9 mouse cellular contexts compared by ENCODE assay signal in genomic region chr12:119164176-119164575, GRCm38 (mm10).
A peak's percentile ranks its signal among the peaks of the same experiment; 100 is the strongest.
DNase-seq lines count a peak whose midpoint lies in the region; ATAC-seq and TF ChIP-seq lines count a peak whose summit lies in the region.
"Had no signal": no experiment of that assay in that cellular context is flagged by ENCODE, and none has a peak within 500 bp of the region (broad histone marks: within the 10 kb centered on the region; RNA-seq: fewer than 3 reads in every experiment).

No protein-coding gene starts in this region.

- no peaks in the 10 kb centered on the region for H3K9me3 ChIP-seq in heart, embryonic 11.5 days (replicated peaks; ENCODE audit: control insufficient read depth, low read length)
- H3K9me3 ChIP-seq in forebrain, postnatal 0 days (ENCODE audit: low read length), result no peaks in the 10 kb centered on the region
- H3K9me3 ChIP-seq: liver, embryonic 15.5 days had no signal

- no peak for TF ChIP-seq POLR2A in heart, adult 2 months (IDR thresholded peaks at IDR 0.05; ENCODE audit: insufficient read depth, low read depth, low read length)

- H3K4me2 ChIP-seq in heart, embryonic 11.5 days, result no peak overlapping the region
- H3K4me2 ChIP-seq in forebrain, postnatal 0 days (ENCODE audit: low read depth), result no peak overlapping the region
- H3K4me2 ChIP-seq: liver, embryonic 15.5 days had no signal

- 37% methylated on average over 1 of the region's 1 CpGs for WGBS in heart, adult 2 months
- WGBS in heart, embryonic 11.5 days (ENCODE audit: insufficient replicate concordance), result 54% methylated on average over 1 of the region's 1 CpGs
- 37% methylated on average over 1 of the region's 1 CpGs for WGBS in forebrain, postnatal 0 days

- H3K4me1 ChIP-seq in heart, adult 2 months (ENCODE audit: control insufficient read depth, insufficient read depth, low read length), result no peaks in the 10 kb centered on the region
- peaks cover 2% of the 10 kb centered on the region; the same call in 1 of the 2 replicates for H3K4me1 ChIP-seq in heart, embryonic 11.5 days (ENCODE audit: control insufficient read depth, insufficient read depth, low read length)
- H3K4me1 ChIP-seq in forebrain, postnatal 0 days (ENCODE audit: insufficient read depth), result no peaks in the 10 kb centered on the region
- H3K4me1 ChIP-seq: liver, embryonic 15.5 days had no signal

- intact Hi-C loops in heart, adult 2 months (cut with DNase I), result no loop called here

- H3K27me3 ChIP-seq in heart, adult 2 months (ENCODE audit: control insufficient read depth, insufficient read depth, low read length), result no peaks in the 10 kb centered on the region
- H3K27me3 ChIP-seq in heart, embryonic 11.5 days (ENCODE audit: control insufficient read depth, insufficient read depth, low read length), result no peaks in the 10 kb centered on the region
- H3K27me3 ChIP-seq in forebrain, postnatal 0 days (ENCODE audit: insufficient read depth, low read length), result no peaks in the 10 kb centered on the region
- H3K27me3 ChIP-seq: liver, embryonic 15.5 days had no signal

- no peak for ATAC-seq in heart, embryonic 11.5 days (replicated peaks; ENCODE audit: insufficient number of reproducible peaks, low FRiP score, low TSS enrichment)
- ATAC-seq in forebrain, postnatal 0 days, result peak; percentile 69

- no peak for TF ChIP-seq EP300 in heart, adult 2 months (IDR thresholded peaks at IDR 0.05; ENCODE audit: insufficient read depth, low read depth, low read length)

- H3K27ac ChIP-seq in heart, adult 2 months, result peak overlapping the region; percentile 44
- no peak overlapping the region for H3K27ac ChIP-seq in heart, embryonic 11.5 days (ENCODE audit: low read depth, low read length)
- H3K27ac ChIP-seq in forebrain, postnatal 0 days (ENCODE audit: low read depth, low read length), result no peak overlapping the region
- H3K27ac ChIP-seq: liver, embryonic 15.5 days had no signal

- H3K9ac ChIP-seq in heart, adult 2 months (ENCODE audit: low read depth, low read length), result no peak overlapping the region
- no peak overlapping the region for H3K9ac ChIP-seq in heart, embryonic 11.5 days (ENCODE audit: low read depth, low read length)
- H3K9ac ChIP-seq in forebrain, postnatal 0 days, result no peak overlapping the region
- H3K9ac ChIP-seq: liver, embryonic 15.5 days had no signal

- peak; percentile 30 to 56 for DNase-seq in heart, adult 2 months
- peak; percentile 89 for DNase-seq in Muller cell, postnatal 12 days (ENCODE audit: inconsistent ontology term)
- peak; percentile 24 for DNase-seq in forebrain, postnatal 0 days
- DNase-seq in layer of hippocampus, adult 8-10 months (ENCODE audit: low spot score in 2 of 2), result peak; percentile 16 to 29
- DNase-seq in liver, result no peak
- no peak for DNase-seq in c-Kit-positive CD71-positive TER-119-positive erythroid progenitor cells, embryonic 14.5 days (ENCODE audit: low spot score)
- no peak for DNase-seq in right cerebral cortex, postnatal 4 days

- H3K4me3 ChIP-seq in heart, adult 2 months, result no peak overlapping the region
- no peak overlapping the region for H3K4me3 ChIP-seq in heart, embryonic 11.5 days (ENCODE audit: low read depth, low read length)
- H3K4me3 ChIP-seq in forebrain, postnatal 0 days (ENCODE audit: low read depth, low read length), result no peak overlapping the region
- H3K4me3 ChIP-seq: liver, embryonic 15.5 days had no signal

- no peaks in the 10 kb centered on the region for H3K36me3 ChIP-seq in heart, adult 2 months (ENCODE audit: control insufficient read depth, insufficient read depth, low read length)
- H3K36me3 ChIP-seq in heart, embryonic 11.5 days (ENCODE audit: control insufficient read depth, insufficient read depth, low read length), result peaks cover 3% of the 10 kb centered on the region; the same call in 1 of the 2 replicates
- H3K36me3 ChIP-seq in forebrain, postnatal 0 days (ENCODE audit: insufficient read depth), result peaks cover 5% of the 10 kb centered on the region
- H3K36me3 ChIP-seq: liver, embryonic 15.5 days had no signal

- H3K79me2 ChIP-seq in heart, adult 2 months (replicated peaks; ENCODE audit: control insufficient read depth, insufficient read depth, low read length), result no peaks in the 10 kb centered on the region

- no peak for TF ChIP-seq CTCF in heart, adult 2 months (IDR thresholded peaks at IDR 0.05)
- TF ChIP-seq CTCF in forebrain, postnatal 0 days (IDR thresholded peaks at IDR 0.05; ENCODE audit: low read depth), result no peak

Comparison
In these comparisons a context has a peak if more than half of its experiments do, and no peak if none do; other contexts are left out.
1. DNase-seq: peak in heart, adult 2 months (2 of 2), Muller cell, postnatal 12 days (single experiment), forebrain, postnatal 0 days (single experiment) and layer of hippocampus, adult 8-10 months (2 of 2); none in liver (single experiment), c-Kit-positive CD71-positive TER-119-positive erythroid progenitor cells, embryonic 14.5 days (single experiment) and right cerebral cortex, postnatal 4 days (single experiment).